Mouse (Mus musculus): ENCODE measurements around the gene Cul7.

Cul7 gene

DNA sequence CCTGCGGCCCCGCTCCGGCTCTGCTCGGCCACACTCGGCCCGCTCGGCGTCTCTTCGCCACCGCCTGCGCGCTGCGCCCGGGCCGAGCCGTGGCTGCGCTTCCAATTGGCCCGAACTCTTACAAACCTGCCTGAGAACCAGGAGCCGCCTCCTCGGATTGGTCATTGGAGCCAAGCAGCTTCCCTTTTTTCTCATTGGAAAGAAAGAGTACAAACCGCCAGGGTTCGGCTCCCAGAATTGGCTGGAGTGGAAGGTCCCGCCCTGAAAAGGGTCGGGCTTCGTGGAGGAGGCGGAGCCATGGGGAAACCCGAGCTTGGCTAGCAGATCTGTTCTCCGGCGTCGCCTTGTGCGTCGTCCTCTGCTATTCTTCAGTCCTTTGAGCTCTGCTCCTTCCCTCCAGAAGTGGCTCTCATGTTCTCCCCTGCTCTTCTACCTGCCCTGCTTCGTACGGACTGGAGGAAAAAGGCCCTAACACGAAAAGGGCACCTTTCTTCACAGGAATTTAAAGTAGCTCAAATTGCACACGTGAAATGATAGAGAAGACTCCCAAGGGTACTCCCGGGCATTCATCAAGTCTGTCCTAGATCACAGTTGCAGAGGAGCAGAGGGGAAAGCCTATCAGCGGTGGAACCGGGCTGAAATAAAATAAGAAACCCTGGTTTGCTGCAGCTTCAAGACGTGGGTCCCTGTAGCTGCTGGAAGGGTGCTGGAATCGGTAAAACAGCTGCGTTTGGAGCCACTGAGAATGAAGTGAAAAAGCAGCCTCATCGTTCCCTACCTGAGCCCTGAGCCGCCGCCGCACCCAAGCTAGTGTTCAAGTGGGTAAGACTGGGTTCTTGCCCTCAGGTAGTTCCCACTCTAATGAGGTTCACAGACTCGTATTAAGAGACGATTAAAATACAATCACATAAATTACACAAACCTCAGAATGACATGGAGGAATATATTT, 55.0 kb downstream of the Cul7 start, which contains the start of gene Ppp2r5d:
TSS of gene Ppp2r5d (minus strand) at position 225 of the 949 bp plus-strand sequence.
- DNase-seq, result peak; percentile 95

DNA sequence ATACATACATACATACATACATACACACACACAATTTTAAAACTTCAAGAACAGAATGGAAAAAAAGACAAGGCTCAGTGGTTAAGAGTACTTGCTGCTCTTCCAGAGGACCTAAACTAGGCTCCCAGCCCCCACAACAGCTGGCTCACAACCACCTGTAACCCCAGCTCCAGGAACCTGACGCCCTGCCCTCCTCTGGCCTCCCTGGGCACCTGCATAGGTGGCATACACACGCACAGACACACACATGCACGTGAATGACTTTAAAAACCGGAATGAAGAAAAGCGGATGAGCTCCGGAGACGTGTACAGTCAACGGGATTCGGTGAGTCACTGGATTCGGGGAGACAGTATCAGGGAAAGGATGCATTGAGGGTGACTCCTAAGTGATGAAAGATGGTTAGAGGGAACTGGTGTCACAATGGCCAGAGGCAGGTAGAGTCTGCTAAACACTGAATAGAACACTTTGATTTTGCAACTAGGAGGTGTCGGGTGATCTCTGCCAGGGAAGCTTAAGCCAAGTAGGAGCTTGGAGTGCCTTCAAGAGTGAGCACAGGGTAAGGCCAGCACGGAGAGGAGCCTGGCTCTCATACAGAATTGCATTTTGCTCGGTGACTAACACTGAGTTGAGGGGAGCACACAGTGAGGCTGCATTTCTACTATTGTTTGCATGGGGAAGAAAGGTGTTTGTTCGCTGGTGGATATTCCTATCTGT, 56.4 kb downstream of the Cul7 start:
- no peak for DNase-seq

DNA sequence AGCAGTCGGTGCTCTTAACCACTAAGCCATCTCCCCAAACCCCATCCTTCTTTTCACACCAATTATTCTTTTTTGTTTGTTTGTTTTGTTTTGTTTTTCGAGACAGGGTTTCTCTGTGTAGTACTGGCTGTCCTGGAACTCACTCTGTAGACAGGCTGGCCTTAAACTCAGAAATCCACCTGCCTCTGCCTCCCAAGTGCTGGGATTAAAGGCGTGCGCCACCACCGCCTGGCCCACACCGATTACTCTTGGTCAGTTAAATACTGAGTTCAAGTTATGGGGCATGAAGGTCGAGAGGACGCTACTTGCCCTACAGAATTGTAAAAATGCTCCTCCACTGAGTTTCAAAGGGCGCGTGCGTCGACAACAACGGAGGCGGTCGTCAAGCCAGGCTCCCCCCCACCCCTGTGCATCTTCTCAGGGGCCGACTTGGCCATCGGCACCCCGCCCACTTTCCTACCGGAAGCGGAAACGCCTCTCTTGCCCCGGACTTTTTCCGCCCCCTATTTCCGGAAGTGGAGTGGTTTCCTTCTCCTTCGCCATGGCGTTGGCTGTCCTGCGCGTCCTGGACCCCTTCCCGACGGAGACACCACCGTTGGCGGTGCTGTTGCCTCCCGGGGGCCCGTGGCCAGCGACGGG, 60.9 kb downstream of the Cul7 start, which contains the start of gene Pex6:
TSS of gene Pex6 (plus strand) at position 505 of the 639 bp plus-strand sequence.
- peak; percentile 91 for DNase-seq

DNA sequence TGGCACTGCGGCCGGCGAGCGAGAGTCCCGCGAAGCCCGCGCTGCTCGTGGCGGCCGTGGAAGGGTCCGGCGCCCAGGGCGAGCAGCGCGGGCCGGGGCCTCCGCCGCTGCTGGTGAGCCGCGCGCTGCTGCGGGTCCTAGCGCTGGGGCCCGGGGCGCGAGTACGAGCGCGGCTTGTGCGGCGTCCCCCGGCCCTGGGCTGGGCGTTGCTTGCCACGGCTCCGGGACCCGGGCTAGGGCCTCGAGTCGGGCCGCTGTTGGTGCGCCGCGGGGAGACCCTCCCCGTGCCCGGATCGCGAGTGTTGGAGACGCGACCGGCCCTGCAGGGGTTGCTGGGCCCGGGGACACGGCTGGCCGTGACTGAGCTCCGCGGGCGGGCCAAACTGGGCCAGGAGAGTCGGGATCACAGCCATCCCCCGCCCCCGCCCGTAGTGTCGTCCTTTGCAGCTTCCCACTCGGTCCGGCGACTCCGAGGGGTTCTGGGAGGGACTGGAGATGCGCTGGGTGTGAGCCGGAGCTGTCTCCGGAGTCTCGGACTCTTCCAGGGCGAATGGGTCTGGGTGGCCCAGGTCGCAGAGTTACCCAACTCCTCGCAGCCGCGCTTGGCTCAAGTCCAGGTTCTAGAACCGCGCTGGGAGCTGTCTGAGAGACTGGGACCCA, 61.6 kb downstream of the Cul7 start:
- no peak for DNase-seq

DNA sequence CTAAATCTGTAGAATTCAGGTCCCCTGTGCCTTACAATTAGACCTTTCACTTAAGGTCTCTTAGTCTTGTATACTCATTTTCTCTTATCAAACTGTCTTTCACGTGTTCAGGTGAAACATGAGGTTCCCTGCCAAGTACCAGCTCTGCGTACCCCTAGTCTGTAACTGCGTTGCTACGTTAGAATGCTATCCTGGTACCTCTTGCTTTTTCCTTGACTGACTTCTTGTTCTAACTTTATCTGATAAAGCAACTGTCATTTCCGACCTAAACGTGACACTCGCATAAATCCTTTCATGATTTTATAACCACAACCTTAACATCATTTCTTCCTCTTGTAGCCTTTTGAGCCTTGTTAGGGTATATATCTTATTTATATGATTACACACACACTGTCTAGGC, 62.3 kb downstream of the Cul7 start:
- DNase-seq, result no peak

DNA sequence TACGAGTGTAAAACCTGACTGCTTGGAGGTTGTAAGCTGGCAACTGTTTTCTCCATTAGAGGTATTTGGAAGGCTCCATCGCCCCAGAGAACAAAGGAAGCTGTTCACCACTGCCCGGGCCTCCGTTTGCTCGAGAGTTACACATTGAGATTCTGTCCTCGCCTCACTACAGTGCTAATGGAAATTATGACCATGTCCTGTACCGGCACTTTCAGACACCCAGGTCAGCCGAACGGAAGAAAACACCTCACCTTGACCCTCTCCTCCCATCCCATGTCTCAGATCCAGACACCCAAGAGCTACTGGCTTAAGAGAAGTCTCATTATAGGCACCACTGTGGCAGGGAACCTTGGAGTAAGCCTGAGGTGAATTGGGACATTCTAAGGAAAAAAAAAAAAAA, 63.7 kb downstream of the Cul7 start:
- no peak for DNase-seq

All from cerebellum, adult 11 months (tissue).